Mouse (Mus musculus) frontal cortex, postnatal 14 days (tissue): Measurements from ENCODE around the gene Gucy2g.
A peak's percentile ranks its signal among the peaks of the same experiment; 100 is the strongest.

Source experiments
- DNase-seq, 2 experiments: peaks; one replicate each; pipeline ENCODE4 v3.0.0; 2022; ENCODE audit warnings: low spot score in 2 of 2

Gucy2g gene

GRCm38 (mm10) chr19:55241186-55241645 is at the start of gene Gucy2g:
Gene Gucy2g (minus strand): TSS chr19:55241236.
- no peak for DNase-seq

GRCm38 (mm10) chr19:55288974-55289373 is 47.9 kb upstream of the Gucy2g start:
- DNase-seq: no peak

- DNase-seq: no peak
These were observed 45.0 kb upstream of the Gucy2g start for GRCm38 (mm10) chr19:55286034-55286433.

GRCm38 (mm10) chr19:55284093-55284492 is 43.1 kb upstream of the Gucy2g start:
- no peak for DNase-seq

GRCm38 (mm10) chr19:55276770-55277169 is 35.7 kb upstream of the Gucy2g start:
- no peak for DNase-seq

- no peak for DNase-seq
These were observed 35.1 kb upstream of the Gucy2g start for GRCm38 (mm10) chr19:55276100-55276499.

- no peak for DNase-seq
These were observed 32.3 kb upstream of the Gucy2g start for GRCm38 (mm10) chr19:55273340-55273739.

- DNase-seq: no peak
These were observed 30.4 kb upstream of the Gucy2g start for GRCm38 (mm10) chr19:55271448-55271847.

- no peak for DNase-seq
These were observed 28.0 kb upstream of the Gucy2g start for GRCm38 (mm10) chr19:55269051-55269450.

GRCm38 (mm10) chr19:55268150-55268549 is 27.1 kb upstream of the Gucy2g start:
- DNase-seq: no peak

- no peak for DNase-seq
These were observed 25.8 kb upstream of the Gucy2g start for GRCm38 (mm10) chr19:55266786-55267185.

- no peak for DNase-seq
These were observed 24.2 kb upstream of the Gucy2g start for GRCm38 (mm10) chr19:55265269-55265668.

- no peak for DNase-seq
These were observed 19.6 kb upstream of the Gucy2g start for GRCm38 (mm10) chr19:55260389-55261184.

GRCm38 (mm10) chr19:55258514-55258913 is 17.5 kb upstream of the Gucy2g start:
- DNase-seq: no peak

GRCm38 (mm10) chr19:55257656-55258375 is 16.8 kb upstream of the Gucy2g start:
- DNase-seq: no peak

GRCm38 (mm10) chr19:55256156-55256555 is 15.1 kb upstream of the Gucy2g start:
- DNase-seq: no peak

- no peak for DNase-seq
These were observed 13.5 kb upstream of the Gucy2g start for GRCm38 (mm10) chr19:55254513-55255016.

GRCm38 (mm10) chr19:55253570-55254441 is 12.8 kb upstream of the Gucy2g start:
- DNase-seq: peak; percentile 28 to 33

GRCm38 (mm10) chr19:55253239-55253569 is 12.2 kb upstream of the Gucy2g start:
- DNase-seq: no peak

GRCm38 (mm10) chr19:55251383-55252124 is 10.5 kb upstream of the Gucy2g start, which contains the start of gene Acsl5:
Gene Acsl5 (plus strand): TSS chr19:55251938.
- no peak for DNase-seq

GRCm38 (mm10) chr19:55250451-55250850 is 9.4 kb upstream of the Gucy2g start:
- no peak for DNase-seq
